Mouse (Mus musculus) C2C12 (cell line): Measurements from ENCODE around the gene Ldlr. TPM values are rescaled to one million over a fixed set of nuclear protein-coding genes. Genes with fewer than 3 reads are reported as not detected.
"Not testable (repeated sequence)": the region's sequence is repeated elsewhere in the genome, so short reads cannot be mapped to it uniquely, and the experiment has no call there.

Experiments
- H3K27me3 ChIP-seq: one replicate; pipeline ENCODE4 v1.6.1; 2011; ENCODE audit not compliant: control insufficient read depth, insufficient read depth, insufficient read length
- H3K36me3 ChIP-seq: one replicate; pipeline ENCODE4 v1.6.1; 2011; ENCODE audit not compliant: control insufficient read depth, insufficient read depth
- H3K4me3 ChIP-seq: one replicate; pipeline ENCODE4 v1.5.1; 2011; ENCODE audit warnings: mild to moderate bottlenecking, control low read depth; ENCODE audit not compliant: poor library complexity, insufficient read depth, severe bottlenecking
- H3K79me2 ChIP-seq: one replicate; pipeline ENCODE4 v1.6.1; 2011; ENCODE audit not compliant: control insufficient read depth, insufficient read depth
- H3K79me3 ChIP-seq: one replicate; pipeline ENCODE4 v1.6.1; 2011; ENCODE audit warnings: low read depth, control low read depth
- H3ac ChIP-seq: one replicate; pipeline ENCODE3; 2011; ENCODE audit warnings: low read depth; ENCODE audit not compliant: control insufficient read depth, insufficient read length
- CEBPB ChIP-seq: IDR thresholded peaks from one replicate; pipeline ENCODE4 v1.6.1; 2011; ENCODE audit warnings: low read depth, mild to moderate bottlenecking, control low read depth, moderate library complexity
- CTCF ChIP-seq: IDR thresholded peaks from one replicate; pipeline ENCODE4 v1.5.1; 2011; ENCODE audit not compliant: control insufficient read depth, insufficient read depth, insufficient read length
- FOSL1 ChIP-seq: IDR thresholded peaks from one replicate; pipeline ENCODE4 v1.8.0; 2011; ENCODE audit warnings: mild to moderate bottlenecking, low read length; ENCODE audit not compliant: poor library complexity, insufficient read depth, severe bottlenecking
- MAX ChIP-seq: IDR thresholded peaks from one replicate; pipeline ENCODE4 v1.6.1; 2011; ENCODE audit warnings: mild to moderate bottlenecking, control low read depth
- MYOD1 ChIP-seq: IDR thresholded peaks from one replicate; pipeline ENCODE4 v1.6.1; 2011; ENCODE audit warnings: low read depth; ENCODE audit not compliant: control insufficient read depth, insufficient read length
- MYOG ChIP-seq: IDR thresholded peaks from one replicate; pipeline ENCODE4 v1.6.1; 2011; ENCODE audit not compliant: control insufficient read depth, insufficient read length; ENCODE audit errors: extremely low read depth
- USF1 ChIP-seq: IDR thresholded peaks from one replicate; pipeline ENCODE4 v1.6.1; 2011; ENCODE audit warnings: low read depth, mild to moderate bottlenecking, control low read depth, moderate library complexity
- polyA plus RNA-seq: library from polyadenylated mRNA; unstranded; fragments of >200 nt; fragmentation: generic; extraction: Trizol; gene quantifications from one replicate; pipeline ENCODE4 v1.2.1, GENCODE M21; 2012; ENCODE audit warnings: missing spikeins

Gene Ldlr
- polyA plus RNA-seq, 1 experiment = 58.3 TPM

- H3K79me3 ChIP-seq = no peaks in the 10 kb centered on the region
- no peaks in the 10 kb centered on the region for H3K27me3 ChIP-seq
- H3K36me3 ChIP-seq = peaks cover 59% of the 10 kb centered on the region
- peaks cover 7% of the 10 kb centered on the region for H3K79me2 ChIP-seq
- H3K4me3 ChIP-seq = no peak overlapping the region
- H3ac ChIP-seq = no peak overlapping the region
- no peak for TF ChIP-seq MYOD1
- no peak for TF ChIP-seq MAX
- no peak for TF ChIP-seq FOSL1
- TF ChIP-seq CTCF = no peak
- TF ChIP-seq CEBPB = no peak
- no peak for TF ChIP-seq MYOG
- TF ChIP-seq USF1 = no peak
Observed at GRCm38 (mm10) chr9:21690031-21690430, 33.3 kb upstream of the Ldlr start.

GRCm38 (mm10) chr9:21691862-21692261, 31.4 kb upstream of the Ldlr start:
- H3K27me3 ChIP-seq = no peaks in the 10 kb centered on the region
- H3K4me3 ChIP-seq = no peak overlapping the region
- H3ac ChIP-seq = no peak overlapping the region
- peaks cover 53% of the 10 kb centered on the region for H3K36me3 ChIP-seq
- H3K79me3 ChIP-seq = no peaks in the 10 kb centered on the region
- peak; percentile 45 for TF ChIP-seq CTCF
- no peak for TF ChIP-seq MYOG
- H3K79me2 ChIP-seq = peaks cover 7% of the 10 kb centered on the region

GRCm38 (mm10) chr9:21692491-21692890, 30.8 kb upstream of the Ldlr start:
- TF ChIP-seq MAX (no peak), USF1 (no peak), CTCF (no peak), MYOD1 (no peak), MYOG (no peak), FOSL1 (no peak), CEBPB (no peak)
- peaks cover 7% of the 10 kb centered on the region for H3K79me2 ChIP-seq
- no peak overlapping the region for H3K4me3 ChIP-seq
- H3K79me3 ChIP-seq = no peaks in the 10 kb centered on the region
- H3K36me3 ChIP-seq = peaks cover 46% of the 10 kb centered on the region
- H3K27me3 ChIP-seq = no peaks in the 10 kb centered on the region
- H3ac ChIP-seq = no peak overlapping the region

- Histone ChIP-seq H3K27me3 (no peaks in the 10 kb centered on the region), H3K4me3 (no peak overlapping the region), H3K79me3 (no peaks in the 10 kb centered on the region), H3K79me2 (peaks cover 5% of the 10 kb centered on the region), H3ac (no peak overlapping the region), H3K36me3 (peaks cover 39% of the 10 kb centered on the region)
- no peak for TF ChIP-seq USF1
- TF ChIP-seq MYOG = no peak
Observed at GRCm38 (mm10) chr9:21694071-21694470, 29.2 kb upstream of the Ldlr start.

DNA sequence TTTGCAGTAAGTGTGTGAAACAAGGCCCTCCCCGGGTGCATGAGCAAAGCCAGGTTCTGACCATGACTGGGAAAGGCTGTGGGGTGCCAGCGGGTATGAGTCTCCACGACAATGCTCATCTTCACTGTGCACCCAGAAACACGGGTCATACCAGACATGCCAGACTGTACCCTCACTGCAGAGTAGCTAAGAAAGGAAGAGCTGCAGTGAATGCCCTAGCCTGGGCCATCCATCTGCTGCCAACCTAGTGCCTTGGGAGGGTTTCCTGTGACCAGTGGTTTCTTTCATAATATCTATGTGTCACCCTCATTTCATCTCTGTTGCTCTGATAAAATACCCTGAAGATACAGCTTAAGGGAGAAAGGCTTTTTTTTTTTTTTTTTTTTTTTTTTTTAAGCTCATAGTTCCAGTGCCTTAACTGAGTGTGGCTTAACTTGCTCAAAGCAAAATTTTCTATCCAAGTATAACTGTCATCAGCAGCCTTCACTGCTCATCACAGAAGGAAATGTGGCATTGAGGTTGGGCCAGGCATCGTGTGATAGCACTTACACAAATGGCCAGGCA, 28.0 kb upstream of the Ldlr start:
- H3K79me2 ChIP-seq = no peaks in the 10 kb centered on the region
- no peak overlapping the region for H3K4me3 ChIP-seq
- no peaks in the 10 kb centered on the region for H3K79me3 ChIP-seq
- H3ac ChIP-seq = no peak overlapping the region
- H3K36me3 ChIP-seq = peaks cover 44% of the 10 kb centered on the region
- no peaks in the 10 kb centered on the region for H3K27me3 ChIP-seq
- TF ChIP-seq CTCF (no peak), MYOG (no peak), USF1 (no peak), MAX (no peak), MYOD1 (no peak), FOSL1 (no peak), CEBPB (no peak)

GRCm38 (mm10) chr9:21697121-21697520, 26.2 kb upstream of the Ldlr start:
- Histone ChIP-seq H3K27me3 (no peaks in the 10 kb centered on the region), H3ac (no peak overlapping the region), H3K4me3 (no peak overlapping the region), H3K79me2 (no peaks in the 10 kb centered on the region), H3K79me3 (no peaks in the 10 kb centered on the region), H3K36me3 (peaks cover 49% of the 10 kb centered on the region)
- TF ChIP-seq CEBPB (no peak), FOSL1 (no peak), USF1 (no peak), MYOG (no peak), CTCF (no peak), MAX (no peak), MYOD1 (no peak)

GRCm38 (mm10) chr9:21699280-21699679, 24.0 kb upstream of the Ldlr start:
- not testable (repeated sequence) for H3K79me2 ChIP-seq, H3K27me3 ChIP-seq, H3K79me3 ChIP-seq, H3K4me3 ChIP-seq, H3ac ChIP-seq
- H3K36me3 ChIP-seq = peaks cover 55% of the 10 kb centered on the region
